Mouse (Mus musculus) heart, embryonic 16.5 days (tissue): ENCODE data around the gene Ubc. TPM values are rescaled to one million over a fixed set of nuclear protein-coding genes. Genes with fewer than 3 reads are reported as not detected.
A peak's percentile ranks its signal among the peaks of the same experiment; 100 is the strongest.
"Not testable (repeated sequence)": the region's sequence is repeated elsewhere in the genome, so short reads cannot be mapped to it uniquely, and the experiment has no call there.

Experiments used
- ATAC-seq: fragments of 200-750 bp; cut with Nextera tagmentation; replicated peaks from 2 replicates; pipeline ENCODE4 v1.8.0; 2017; ENCODE audit warnings: moderate number of reproducible peaks; ENCODE audit not compliant: insufficient read depth, low FRiP score; ENCODE audit errors: extremely low read depth
- H3K27ac ChIP-seq: fragments of 300-500 bp; sonication (generic); 2 replicates; pipeline ENCODE4 v1.5.1; 2014; ENCODE audit warnings: mild to moderate bottlenecking, low read length, control low read depth, moderate library complexity
- H3K27me3 ChIP-seq: fragments of 300-500 bp; sonication (generic); 2 replicates; pipeline ENCODE4 v1.6.1; 2014; ENCODE audit warnings: low read length, mixed read lengths; ENCODE audit not compliant: control insufficient read depth, insufficient read depth
- H3K36me3 ChIP-seq: fragments of 300-500 bp; sonication (generic); 2 replicates; pipeline ENCODE4 v1.6.1; 2014; ENCODE audit not compliant: control insufficient read depth, insufficient read depth
- H3K4me1 ChIP-seq: fragments of 300-500 bp; sonication (generic); 2 replicates; pipeline ENCODE4 v1.6.1; 2014; ENCODE audit warnings: low read length, mixed read lengths; ENCODE audit not compliant: control insufficient read depth, insufficient read depth
- H3K4me2 ChIP-seq: fragments of 300-500 bp; sonication (generic); 2 replicates; pipeline ENCODE4 v1.6.1; 2014; ENCODE audit warnings: low read depth, mild to moderate bottlenecking, control low read depth, low read length
- H3K4me3 ChIP-seq: fragments of 300-500 bp; sonication (generic); 2 replicates; pipeline ENCODE4 v1.5.1; 2014; ENCODE audit warnings: mild to moderate bottlenecking, control low read depth, low read length
- H3K9ac ChIP-seq: fragments of 300-500 bp; sonication (generic); 2 replicates; pipeline ENCODE4 v1.6.1; 2014; ENCODE audit warnings: low read length, control low read depth
- H3K9me3 ChIP-seq: fragments of 300-500 bp; sonication (generic); replicated peaks from 2 replicates; pipeline ENCODE4 v1.6.1; 2016; ENCODE audit warnings: low read length; ENCODE audit not compliant: control insufficient read depth
- WGBS: fragments of 180-500 bp; shearing (Covaris S2); extraction: QIAGEN DNeasy Blood & Tissue Kit; methylation state at CpG from one replicate; pipeline ENCODE4 v1.1.7; 2014; 5-methylcytosine and 5-hydroxymethylcytosine counted together
- polyA plus RNA-seq: library from polyadenylated mRNA; unstranded; fragments of >200 nt; fragmentation: Nextera tagmentation; extraction: Ambion mirVana; gene quantifications from 2 replicates; pipeline ENCODE4 v1.2.1, GENCODE M21; 2015

Gene Ubc
- polyA plus RNA-seq, 1 experiment from 2014 or later, result 928 TPM

- peaks cover 37% of the 10 kb centered on the region for H3K4me1 ChIP-seq
Observed at GRCm38 (mm10) chr5:125387295-125387694, 2.7 kb downstream of the Ubc start.

GRCm38 (mm10) chr5:125385215-125385940 lies 4.6 kb downstream of the Ubc start:
- Histone ChIP-seq H3K9me3 (no peaks in the 10 kb centered on the region), H3K4me3 (peak overlapping the region; percentile 30), H3K27ac (no peak overlapping the region), H3K4me2 (peak overlapping the region; percentile 50), H3K27me3 (no peaks in the 10 kb centered on the region), H3K36me3 (peaks cover 27% of the 10 kb centered on the region), H3K4me1 (peaks cover 21% of the 10 kb centered on the region), H3K9ac (no peak overlapping the region)
- no peak for ATAC-seq
- WGBS, result 69% methylated on average over 8 of the region's 8 CpGs

More at GRCm38 (mm10) chr5:125387295-125387694, 2.7 kb downstream of the Ubc start:
- H3K9ac ChIP-seq, H3K27me3 ChIP-seq, H3K4me2 ChIP-seq, H3K4me3 ChIP-seq, H3K27ac ChIP-seq, ATAC-seq, H3K9me3 ChIP-seq: not testable (repeated sequence)
- 81% methylated on average over 4 of the region's 6 CpGs for WGBS
- peaks cover 27% of the 10 kb centered on the region for H3K36me3 ChIP-seq

GRCm38 (mm10) chr5:125384512-125385214 lies 5.3 kb downstream of the Ubc start:
- Histone ChIP-seq H3K9me3 (no peaks in the 10 kb centered on the region), H3K4me2 (no peak overlapping the region), H3K9ac (no peak overlapping the region), H3K36me3 (peaks cover 27% of the 10 kb centered on the region), H3K27ac (no peak overlapping the region), H3K27me3 (no peaks in the 10 kb centered on the region), H3K4me1 (peaks cover 21% of the 10 kb centered on the region), H3K4me3 (no peak overlapping the region)
- 70% methylated on average over 2 of the region's 2 CpGs for WGBS
- ATAC-seq, result no peak

GRCm38 (mm10) chr5:125383637-125384420 lies 6.2 kb downstream of the Ubc start:
- H3K9ac ChIP-seq, result no peak overlapping the region
- 66% methylated on average over 3 of the region's 3 CpGs for WGBS
- no peak for ATAC-seq

GRCm38 (mm10) chr5:125382673-125383558 lies 7.1 kb downstream of the Ubc start:
- Histone ChIP-seq H3K9ac (no peak overlapping the region; the same call in 1 of the 2 replicates), H3K27ac (peak overlapping the region; percentile 31; the same call in 1 of the 2 replicates), H3K4me1 (peaks cover 21% of the 10 kb centered on the region), H3K36me3 (peaks cover 21% of the 10 kb centered on the region), H3K4me2 (no peak overlapping the region), H3K4me3 (no peak overlapping the region), H3K9me3 (no peaks in the 10 kb centered on the region), H3K27me3 (no peaks in the 10 kb centered on the region)
- ATAC-seq, result peak; percentile 49
- WGBS, result 45% methylated on average over 6 of the region's 6 CpGs

More at GRCm38 (mm10) chr5:125383637-125384420, 6.2 kb downstream of the Ubc start:
- Histone ChIP-seq H3K36me3 (peaks cover 27% of the 10 kb centered on the region), H3K4me3 (no peak overlapping the region), H3K27ac (no peak overlapping the region), H3K27me3 (no peaks in the 10 kb centered on the region), H3K4me2 (no peak overlapping the region), H3K9me3 (no peaks in the 10 kb centered on the region), H3K4me1 (peaks cover 21% of the 10 kb centered on the region)

- Histone ChIP-seq H3K36me3 (peaks cover 21% of the 10 kb centered on the region), H3K4me3 (no peak overlapping the region), H3K27me3 (no peaks in the 10 kb centered on the region), H3K4me1 (peaks cover 21% of the 10 kb centered on the region), H3K27ac (no peak overlapping the region), H3K9me3 (no peaks in the 10 kb centered on the region), H3K4me2 (no peak overlapping the region), H3K9ac (no peak overlapping the region)
- ATAC-seq, result no peak
- 65% methylated on average over 5 of the region's 5 CpGs for WGBS
Observed at GRCm38 (mm10) chr5:125381954-125382672, 7.9 kb downstream of the Ubc start.

GRCm38 (mm10) chr5:125378919-125379318 lies 11.1 kb downstream of the Ubc start:
- Histone ChIP-seq H3K36me3 (0 out of 2 replicates have a peak, but pooled peaks cover 4% of the 10 kb centered on the region), H3K9ac (no peak overlapping the region), H3K9me3 (no peaks in the 10 kb centered on the region), H3K4me2 (no peak overlapping the region), H3K27me3 (no peaks in the 10 kb centered on the region), H3K27ac (no peak overlapping the region), H3K4me3 (no peak overlapping the region), H3K4me1 (peaks cover 12% of the 10 kb centered on the region)
- 81% methylated on average over 5 of the region's 5 CpGs for WGBS
- ATAC-seq, result no peak

GRCm38 (mm10) chr5:125377214-125377613 lies 12.8 kb downstream of the Ubc start:
- Histone ChIP-seq H3K27me3 (no peaks in the 10 kb centered on the region), H3K9me3 (0 out of 2 replicates have a peak, but pooled peaks cover 3% of the 10 kb centered on the region), H3K4me2 (no peak overlapping the region), H3K27ac (no peak overlapping the region), H3K4me3 (no peak overlapping the region), H3K36me3 (no peaks in the 10 kb centered on the region), H3K4me1 (no peaks in the 10 kb centered on the region), H3K9ac (no peak overlapping the region)
- 56% methylated on average over 7 of the region's 7 CpGs for WGBS
- no peak for ATAC-seq
